Mouse (Mus musculus) stomach, embryonic 16.5 days (tissue): Measurements from ENCODE around the gene Ginm1. TPM values are rescaled to one million over a fixed set of nuclear protein-coding genes. Genes with fewer than 3 reads are reported as not detected.
A peak's percentile ranks its signal among the peaks of the same experiment; 100 is the strongest.

ENCODE experiments used
- ATAC-seq: fragments of 200-750 bp; cut with Nextera tagmentation; 2 replicates; pipeline ENCODE4 v1.8.0; 2017; ENCODE audit warnings: moderate number of reproducible peaks, moderate TSS enrichment; ENCODE audit not compliant: insufficient read depth, low FRiP score
- H3K27ac ChIP-seq: fragments of 300-500 bp; sonication (generic); 2 replicates; pipeline ENCODE4 v1.5.1; 2014; ENCODE audit warnings: low read length
- H3K27me3 ChIP-seq: fragments of 300-500 bp; sonication (generic); 2 replicates; pipeline ENCODE4 v1.6.1; 2014; ENCODE audit warnings: low read length, control low read depth, mixed read lengths; ENCODE audit not compliant: control insufficient read depth, insufficient read depth
- H3K36me3 ChIP-seq: fragments of 300-500 bp; sonication (generic); 2 replicates; pipeline ENCODE4 v1.6.1; 2014; ENCODE audit warnings: low read length; ENCODE audit not compliant: control insufficient read depth, insufficient read depth
- H3K4me1 ChIP-seq: fragments of 300-500 bp; sonication (generic); 2 replicates; pipeline ENCODE4 v1.6.1; 2014; ENCODE audit warnings: low read length, control low read depth, mixed read lengths; ENCODE audit not compliant: control insufficient read depth, insufficient read depth
- H3K4me2 ChIP-seq: fragments of 300-500 bp; sonication (generic); 2 replicates; pipeline ENCODE4 v1.6.1; 2014; ENCODE audit warnings: low read depth, low read length, mixed read lengths
- H3K4me3 ChIP-seq: fragments of 300-500 bp; sonication (generic); replicated peaks from 2 replicates; pipeline ENCODE4 v1.5.1; 2014; ENCODE audit warnings: mild to moderate bottlenecking, low read length
- H3K9ac ChIP-seq: fragments of 300-500 bp; sonication (generic); 2 replicates; pipeline ENCODE4 v1.6.1; 2014; ENCODE audit warnings: low read length
- H3K9me3 ChIP-seq: fragments of 300-500 bp; sonication (generic); replicated peaks from 2 replicates; pipeline ENCODE4 v1.6.1; 2016; ENCODE audit warnings: low read length, control low read depth; ENCODE audit not compliant: control insufficient read depth
- WGBS: fragments of 180-500 bp; shearing (Covaris S2); extraction: QIAGEN DNeasy Blood & Tissue Kit; methylation state at CpG from one replicate; pipeline ENCODE4 v1.1.7; 2014; 5-methylcytosine and 5-hydroxymethylcytosine counted together
- microRNA-seq: library from miRNA; unstranded; fragments of <30 nt; microRNA quantifications from one replicate; pipeline ENCODE4, GENCODE M21; 2016
- polyA plus RNA-seq: library from polyadenylated mRNA; unstranded; fragments of >200 nt; fragmentation: Nextera tagmentation; extraction: Ambion mirVana; gene quantifications from 2 replicates; pipeline ENCODE4 v1.2.1, GENCODE M21; 2015

Gene Ginm1
- polyA plus RNA-seq, 1 experiment from 2014 or later, result 81.7 TPM

DNA sequence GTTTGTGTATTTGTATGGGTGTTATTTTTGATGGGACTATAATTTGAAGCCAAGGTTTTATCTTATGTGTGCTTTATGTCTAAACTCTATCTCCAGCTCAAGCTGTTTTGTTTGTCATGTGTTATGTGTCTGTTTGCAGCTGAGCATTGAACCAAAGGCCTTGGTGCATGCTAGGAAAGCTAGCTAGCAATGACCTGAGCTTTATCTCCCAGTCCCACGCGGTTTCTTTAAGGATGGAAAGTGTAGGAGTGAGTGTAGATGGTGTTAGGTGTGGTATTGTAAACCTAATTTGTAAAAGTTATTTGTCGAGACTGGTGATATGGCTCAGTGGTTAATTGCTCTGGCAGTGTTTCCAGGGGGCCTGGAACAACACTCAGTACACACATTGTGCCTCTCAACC is 54.7 kb downstream of the Ginm1 start:
- ATAC-seq, result no peak
- Histone ChIP-seq H3K4me3 (no peak overlapping the region), H3K9me3 (no peaks in the 10 kb centered on the region), H3K27ac (no peak overlapping the region), H3K36me3 (0 out of 2 replicates have a peak, but pooled peaks cover under 1% of the 10 kb centered on the region), H3K4me1 (no peaks in the 10 kb centered on the region), H3K27me3 (no peaks in the 10 kb centered on the region), H3K9ac (no peak overlapping the region), H3K4me2 (no peak overlapping the region)
- 70% methylated on average over 3 of the region's 3 CpGs for WGBS

DNA sequence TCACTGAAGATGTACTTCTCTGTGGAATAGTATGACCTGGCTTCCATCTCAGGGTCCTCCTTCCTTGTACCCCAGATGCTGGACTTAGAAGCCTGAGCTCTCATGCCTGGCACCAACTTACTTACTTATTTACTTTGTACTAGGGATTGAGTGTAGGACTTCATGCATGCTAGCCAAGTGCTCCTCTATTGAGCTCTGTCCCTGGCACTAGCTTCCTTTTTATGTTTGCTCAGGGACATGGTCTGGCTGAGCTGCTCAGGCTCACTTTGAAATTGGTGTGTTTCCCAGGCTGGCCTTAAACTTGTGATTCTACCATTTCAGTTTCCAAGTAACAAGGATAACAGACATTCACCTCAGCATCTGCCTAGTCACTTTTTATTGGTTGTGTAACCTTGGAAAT is 55.5 kb downstream of the Ginm1 start:
- ATAC-seq, result no peak
- no peak overlapping the region for H3K4me3 ChIP-seq
- H3K9ac ChIP-seq, result no peak overlapping the region
- no peak overlapping the region for H3K4me2 ChIP-seq
- no peaks in the 10 kb centered on the region for H3K4me1 ChIP-seq
- no peaks in the 10 kb centered on the region for H3K9me3 ChIP-seq
- H3K27me3 ChIP-seq, result no peaks in the 10 kb centered on the region
- H3K27ac ChIP-seq, result no peak overlapping the region
- no peaks in the 10 kb centered on the region for H3K36me3 ChIP-seq

DNA sequence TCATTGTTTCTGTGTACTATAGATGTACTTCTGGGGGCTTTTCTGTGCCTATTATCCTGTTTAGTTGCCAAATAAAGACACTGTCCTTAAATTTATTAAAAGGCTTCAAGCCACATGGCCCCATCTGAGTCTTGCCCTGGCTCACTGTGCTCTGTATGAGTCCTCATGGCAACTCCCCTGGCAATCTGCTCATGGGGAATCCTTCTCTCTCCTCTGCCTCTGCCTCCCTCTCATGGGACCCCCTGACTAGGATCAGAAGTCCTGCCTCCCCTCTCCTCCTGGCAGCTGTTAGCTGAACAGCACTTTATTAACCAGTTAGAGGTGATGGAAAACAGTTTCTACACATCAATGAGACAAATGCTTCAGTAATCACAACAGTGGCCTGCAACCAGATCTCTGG is 61.0 kb downstream of the Ginm1 start:
- Histone ChIP-seq H3K27me3 (no peaks in the 10 kb centered on the region), H3K9me3 (no peaks in the 10 kb centered on the region), H3K4me1 (peaks cover 5% of the 10 kb centered on the region; the same call in 1 of the 2 replicates), H3K4me3 (no peak overlapping the region), H3K9ac (no peak overlapping the region), H3K36me3 (no peaks in the 10 kb centered on the region), H3K4me2 (no peak overlapping the region), H3K27ac (no peak overlapping the region)
- ATAC-seq, result no peak

DNA sequence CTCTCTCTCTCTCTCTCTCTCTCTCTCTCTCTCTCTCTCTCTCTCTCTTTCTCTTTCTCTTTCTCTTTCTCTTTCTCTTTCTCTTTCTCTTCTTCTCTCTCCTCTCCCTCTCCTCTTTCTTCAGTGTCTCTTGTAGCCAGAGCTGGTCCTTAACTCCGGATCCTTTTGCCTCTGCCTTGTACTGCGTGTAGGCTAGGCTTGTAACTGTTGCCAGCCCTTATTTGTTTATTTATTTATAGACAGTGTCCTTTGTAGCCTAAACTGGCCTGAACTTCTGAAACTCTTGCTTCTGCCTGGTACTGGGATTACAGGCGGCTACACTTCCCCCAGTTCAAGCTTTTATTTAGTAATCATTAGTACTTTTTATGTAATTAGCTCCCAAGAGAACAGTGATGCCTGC is 65.6 kb downstream of the Ginm1 start:
- Histone ChIP-seq H3K4me2 (peak overlapping the region; percentile 80), H3K4me3 (peak overlapping the region; percentile 97), H3K27ac (no peak overlapping the region), H3K36me3 (no peaks in the 10 kb centered on the region), H3K4me1 (peaks cover 8% of the 10 kb centered on the region; the same call in 1 of the 2 replicates), H3K9ac (peak overlapping the region; percentile 52; the same call in 1 of the 2 replicates), H3K9me3 (no peaks in the 10 kb centered on the region), H3K27me3 (no peaks in the 10 kb centered on the region)
- no peak for ATAC-seq
- WGBS, result 20% methylated on average over 3 of the region's 3 CpGs

DNA sequence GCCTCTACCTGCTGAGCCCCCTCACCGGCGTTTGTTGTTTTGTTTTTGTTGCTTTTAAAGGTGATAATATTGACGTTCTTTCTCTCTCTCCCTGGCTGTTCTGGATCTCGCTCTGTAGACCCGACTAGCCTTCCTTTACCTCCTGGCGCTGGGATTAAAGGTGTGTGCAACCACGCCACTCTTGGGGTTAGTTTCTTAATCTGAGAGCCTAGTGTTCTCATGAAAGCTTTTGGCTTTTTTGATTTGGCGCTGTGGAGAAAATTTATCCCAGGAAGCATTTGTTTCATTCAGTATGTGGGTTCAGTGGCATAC is 66.2 kb downstream of the Ginm1 start:
- ATAC-seq, result no peak
- peak overlapping the region; percentile 87 for H3K27ac ChIP-seq

DNA sequence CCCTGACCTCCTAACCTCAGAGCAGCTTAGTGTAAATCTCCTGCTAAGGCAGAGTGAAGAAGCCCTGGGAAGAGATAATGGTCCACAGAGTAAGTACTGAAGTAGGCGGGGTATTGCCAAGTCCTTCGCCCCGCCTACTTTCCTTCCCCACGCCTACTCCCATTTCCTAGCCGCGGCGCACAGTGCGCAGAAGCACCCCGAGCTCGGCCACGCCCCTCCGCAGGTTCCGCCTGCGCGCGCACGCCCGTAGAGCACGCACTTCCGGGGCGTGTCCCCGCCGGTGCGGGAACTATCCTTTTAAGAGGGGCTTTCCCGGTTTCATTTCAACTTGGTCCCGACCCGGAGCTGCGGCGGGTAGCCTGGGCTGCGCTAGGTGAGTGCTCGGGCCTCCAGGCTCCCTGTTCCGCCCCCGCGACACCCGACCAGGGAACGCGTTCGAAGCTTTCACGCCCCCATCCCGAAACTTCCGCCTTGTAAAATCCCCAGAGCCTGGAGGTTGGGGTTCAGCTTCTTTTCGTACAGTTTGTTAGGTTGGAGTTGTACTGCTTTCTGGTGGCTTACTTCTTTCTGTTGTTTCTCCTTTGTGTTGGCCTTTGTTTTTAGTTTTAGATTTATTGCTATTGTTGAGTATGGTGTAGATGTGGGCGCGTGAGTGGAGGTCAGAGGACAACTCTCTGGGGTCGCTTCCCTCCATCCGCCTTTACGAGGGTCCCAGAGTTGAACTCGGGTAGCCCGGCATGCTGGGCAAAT is 66.7 kb downstream of the Ginm1 start, which contains the start of gene Katna1:
Gene Katna1, plus strand, starts transcription at position 250 of the 750 bp plus-strand sequence.
- Histone ChIP-seq H3K9me3 (no peaks in the 10 kb centered on the region), H3K4me3 (peak within 1 kb of the TSS; percentile 97), H3K36me3 (no peaks in the 10 kb centered on the region), H3K9ac (peak within 1 kb of the TSS; percentile 87), H3K27ac (peak within 1 kb of the TSS; percentile 87), H3K4me1 (peaks cover 8% of the 10 kb centered on the region; the same call in 1 of the 2 replicates), H3K4me2 (peak within 1 kb of the TSS; percentile 80), H3K27me3 (no peaks in the 10 kb centered on the region)
- under 1% methylated on average over 49 of the region's 49 CpGs for WGBS
- peak; percentile 100 for ATAC-seq

More for the DNA sequence above, 66.2 kb downstream of the Ginm1 start:
- Histone ChIP-seq H3K4me3 (peak overlapping the region; percentile 97), H3K9me3 (no peaks in the 10 kb centered on the region), H3K27me3 (no peaks in the 10 kb centered on the region), H3K4me2 (peak overlapping the region; percentile 80), H3K36me3 (no peaks in the 10 kb centered on the region), H3K9ac (peak overlapping the region; percentile 87), H3K4me1 (peaks cover 8% of the 10 kb centered on the region; the same call in 1 of the 2 replicates)
- 1% methylated on average over 8 of the region's 8 CpGs for WGBS

Small RNAs within 50 kb of the gene (microRNA-seq; reads per million reads assigned to microRNA genes)
- gene Mir5104, result 2.5 reads per million, percentile 13 among the genes with 10 or more reads in this experiment

Other genes with a start within 250 kb of the Ginm1 start
- gene Lrp11, start 203.0 kb downstream of the Ginm1 start, polyA plus RNA-seq, result 2.3 and 2.9 TPM in 2 replicates
- 34.2 and 34.5 TPM in 2 replicates for gene Nup43, start 125.3 kb downstream of the Ginm1 start, polyA plus RNA-seq
- 105 and 110 TPM in 2 replicates for gene Pcmt1, start 111.7 kb downstream of the Ginm1 start, polyA plus RNA-seq
- 9.4 TPM in 2 replicates for gene Lats1, start 111.6 kb downstream of the Ginm1 start, polyA plus RNA-seq
- 57.3 and 57.7 TPM in 2 replicates for gene Katna1, start 66.8 kb downstream of the Ginm1 start, polyA plus RNA-seq
- 38.2 and 39.2 TPM in 2 replicates for gene Ppil4, start 67 bp upstream of the Ginm1 start, polyA plus RNA-seq
- 0.43 and 0.52 TPM in 2 replicates for gene Zc3h12d, start 39.6 kb upstream of the Ginm1 start, polyA plus RNA-seq
- gene Tab2, start 163.4 kb upstream of the Ginm1 start, polyA plus RNA-seq, result 14.5 and 15.5 TPM in 2 replicates